Mouse (Mus musculus): Measurements from ENCODE around the gene Gm20708.

Gene Gm20708

GRCm38 (mm10) chr11:117863174-117863856, 53.8 kb downstream of the Gm20708 start:
- no peak for DNase-seq (ENCODE audit: low spot score in 2 of 2)

- no peak for DNase-seq (ENCODE audit: low spot score in 2 of 2)
Observed at GRCm38 (mm10) chr11:117864805-117865204, 55.3 kb downstream of the Gm20708 start.

GRCm38 (mm10) chr11:117865988-117866387, 56.5 kb downstream of the Gm20708 start:
- no peak for DNase-seq (ENCODE audit: low spot score in 2 of 2)

- peak; percentile 84 to 89 for DNase-seq (ENCODE audit: low spot score in 2 of 2)
Observed at GRCm38 (mm10) chr11:117870688-117871365, 61.4 kb downstream of the Gm20708 start.

- DNase-seq (ENCODE audit: low spot score in 2 of 2): no peak
Observed at GRCm38 (mm10) chr11:117871376-117871775, 61.9 kb downstream of the Gm20708 start.

- DNase-seq (ENCODE audit: low spot score in 2 of 2): no peak
Observed at GRCm38 (mm10) chr11:117871911-117872584, 62.6 kb downstream of the Gm20708 start.

- DNase-seq (ENCODE audit: low spot score in 2 of 2): peak; percentile 88
Observed at GRCm38 (mm10) chr11:117872861-117873608, 63.6 kb downstream of the Gm20708 start, which contains the start of gene Tha1. TSS of gene Tha1 (minus strand) at chr11:117873481.

GRCm38 (mm10) chr11:117874419-117874818, 65.0 kb downstream of the Gm20708 start:
- DNase-seq (ENCODE audit: low spot score in 2 of 2): no peak

GRCm38 (mm10) chr11:117875681-117876080, 66.2 kb downstream of the Gm20708 start:
- DNase-seq (ENCODE audit: low spot score in 2 of 2): no peak

- peak; percentile 62 to 75 for DNase-seq (ENCODE audit: low spot score in 2 of 2)
Observed at GRCm38 (mm10) chr11:117877917-117878745, 68.7 kb downstream of the Gm20708 start.

- no peak for DNase-seq (ENCODE audit: low spot score in 2 of 2)
Observed at GRCm38 (mm10) chr11:117878892-117879291, 69.4 kb downstream of the Gm20708 start.

- DNase-seq (ENCODE audit: low spot score in 2 of 2): no peak
Observed at GRCm38 (mm10) chr11:117879676-117880075, 70.2 kb downstream of the Gm20708 start.

- DNase-seq (ENCODE audit: low spot score in 2 of 2): no peak
Observed at GRCm38 (mm10) chr11:117880336-117880976, 71.0 kb downstream of the Gm20708 start.

- no peak for DNase-seq (ENCODE audit: low spot score in 2 of 2)
Observed at GRCm38 (mm10) chr11:117880977-117881358, 71.5 kb downstream of the Gm20708 start.

GRCm38 (mm10) chr11:117881787-117882186, 72.3 kb downstream of the Gm20708 start:
- no peak for DNase-seq (ENCODE audit: low spot score in 2 of 2)

GRCm38 (mm10) chr11:117882208-117882607, 72.7 kb downstream of the Gm20708 start:
- no peak for DNase-seq (ENCODE audit: low spot score in 2 of 2)

GRCm38 (mm10) chr11:117886000-117886399, 76.5 kb downstream of the Gm20708 start:
- no peak for DNase-seq (ENCODE audit: low spot score in 2 of 2)

- DNase-seq (ENCODE audit: low spot score in 2 of 2): no peak
Observed at GRCm38 (mm10) chr11:117888168-117888852, 78.8 kb downstream of the Gm20708 start.

GRCm38 (mm10) chr11:117888853-117889822, 79.7 kb downstream of the Gm20708 start:
- DNase-seq (ENCODE audit: low spot score in 2 of 2): peak; percentile 67 to 70

Measured in right cerebral cortex, postnatal 10 days (tissue).